Mouse (Mus musculus) cortical plate, adult 2 months (tissue): ENCODE results near the gene Clcn1.

Source experiments
- CTCF ChIP-seq: fragments of 200-500 bp; IDR thresholded peaks from 2 replicates; pipeline ENCODE4 v1.5.1; 2011; ENCODE audit warnings: mild to moderate bottlenecking, control low read depth, low read length; ENCODE audit not compliant: insufficient read depth; ENCODE audit errors: extremely low read depth
- POLR2A ChIP-seq: fragments of 200-500 bp; IDR thresholded peaks from 2 replicates; pipeline ENCODE4 v1.6.1; 2011; ENCODE audit warnings: mild to moderate bottlenecking, low read length, control low read depth; ENCODE audit not compliant: insufficient read depth; ENCODE audit errors: extremely low read depth

DNA sequence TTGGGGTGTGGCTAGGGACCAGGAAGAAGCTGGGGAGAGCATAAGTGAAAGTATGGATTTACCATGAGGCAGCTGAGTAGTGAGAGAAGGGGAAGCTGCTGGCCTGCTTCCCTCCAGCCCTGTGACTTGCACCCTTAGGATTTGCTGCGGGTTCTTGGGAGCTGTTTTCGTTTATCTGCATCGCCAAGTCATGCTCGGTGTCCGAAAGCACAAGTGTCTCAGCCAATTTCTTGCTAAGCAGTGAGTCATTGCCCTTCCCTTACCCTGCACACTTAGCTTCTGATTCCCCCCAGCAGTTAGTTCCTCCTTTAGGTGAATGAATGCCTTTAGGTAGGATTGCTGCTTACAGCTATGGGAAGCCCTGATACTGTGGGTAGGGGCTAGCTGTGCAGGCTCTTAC, 12.9 kb downstream of the Clcn1 start:
- TF ChIP-seq CTCF (no peak), POLR2A (no peak)
